ENCODE assay signal across 29 mouse cellular contexts in genomic region chr1:34862877-34863276, GRCm38 (mm10). TPM values are rescaled to one million over a fixed set of nuclear protein-coding genes. Genes with fewer than 3 reads are reported as not detected.
DNase-seq lines count a peak whose midpoint lies in the region; ATAC-seq and TF ChIP-seq lines count a peak whose summit lies in the region.
"Had no signal": no experiment of that assay in that cellular context is flagged by ENCODE, and none has a peak within 500 bp of the region (broad histone marks: within the 10 kb centered on the region; RNA-seq: fewer than 3 reads in every experiment).

No protein-coding gene starts in this region.

- no peak overlapping the region for H3K9ac ChIP-seq in kidney, embryonic 16.5 days (replicated peaks; ENCODE audit: low read length)
- H3K9ac ChIP-seq in lung, postnatal 0 days (replicated peaks; ENCODE audit: low read depth) = no peak overlapping the region
- H3K9ac ChIP-seq: embryonic facial prominence, embryonic 12.5 days; embryonic facial prominence, embryonic 15.5 days; forebrain, postnatal 0 days; heart, embryonic 12.5 days; heart, embryonic 15.5 days; hindbrain, embryonic 14.5 days had no signal

- H3K4me1 ChIP-seq in kidney, adult 2 months (ENCODE audit: control insufficient read depth, insufficient read depth, low read length) = peaks cover 23% of the 10 kb centered on the region
- H3K4me1 ChIP-seq in kidney, embryonic 16.5 days (ENCODE audit: insufficient read depth, low read length) = no peaks in the 10 kb centered on the region; the same call in 1 of the 2 replicates
- peaks cover 3% of the 10 kb centered on the region; the same call in 1 of the 2 replicates for H3K4me1 ChIP-seq in lung, postnatal 0 days (ENCODE audit: insufficient read depth, low read depth, low read length)
- H3K4me1 ChIP-seq: embryonic facial prominence, embryonic 12.5 days; embryonic facial prominence, embryonic 15.5 days had no signal

- no peak for TF ChIP-seq POLR2A in kidney, adult 2 months (IDR thresholded peaks at IDR 0.05; ENCODE audit: low read depth, low read length)

- TF ChIP-seq EP300 in lung, postnatal 0 days (IDR thresholded peaks at IDR 0.05) = no peak

- no peak overlapping the region for H3K4me2 ChIP-seq in kidney, embryonic 16.5 days (replicated peaks; ENCODE audit: low read depth, low read length)
- H3K4me2 ChIP-seq in lung, postnatal 0 days (replicated peaks; ENCODE audit: low read depth, low read length) = no peak overlapping the region
- H3K4me2 ChIP-seq: embryonic facial prominence, embryonic 12.5 days; embryonic facial prominence, embryonic 15.5 days; heart, embryonic 12.5 days; heart, embryonic 15.5 days; hindbrain, embryonic 14.5 days had no signal

- 0 out of 2 replicates have a peak overlapping the region, but pooled peaks have one; percentile 1 for H3K27ac ChIP-seq in kidney, adult 2 months (ENCODE audit: insufficient read depth, low read depth, low read length)
- no peak overlapping the region for H3K27ac ChIP-seq in kidney, embryonic 16.5 days (ENCODE audit: low read length)
- H3K27ac ChIP-seq in lung, postnatal 0 days (ENCODE audit: low read length) = 0 out of 2 replicates have a peak overlapping the region, but pooled peaks have one; percentile 43
- H3K27ac ChIP-seq: embryonic facial prominence, embryonic 12.5 days; embryonic facial prominence, embryonic 15.5 days; gastrocnemius, adult 2 months; heart, embryonic 15.5 days; hindbrain, embryonic 14.5 days; hindbrain, postnatal 0 days had no signal

- H3K27me3 ChIP-seq in kidney, adult 2 months (replicated peaks; ENCODE audit: control insufficient read depth, insufficient read depth, low read length) = no peaks in the 10 kb centered on the region
- no peaks in the 10 kb centered on the region for H3K27me3 ChIP-seq in kidney, embryonic 16.5 days (ENCODE audit: insufficient read depth, low read length)
- H3K27me3 ChIP-seq in lung, postnatal 0 days (replicated peaks; ENCODE audit: insufficient read depth, low read length) = no peaks in the 10 kb centered on the region
- H3K27me3 ChIP-seq: CH12.LX; embryonic facial prominence, embryonic 12.5 days; embryonic facial prominence, embryonic 15.5 days; heart, embryonic 12.5 days; heart, embryonic 15.5 days; Patski had no signal

- DNase-seq in heart, adult 11 months = peak; percentile 80
- no peak for DNase-seq in heart, postnatal 10 days
- DNase-seq in kidney, adult 2 months = peak; percentile 81
- no peak for DNase-seq in lung, postnatal 0 days (ENCODE audit: low spot score)
- DNase-seq in lung, postnatal 4 days = no peak
- no peak for DNase-seq in natural killer cell, adult 2 months (ENCODE audit: low spot score in 2 of 2)
- DNase-seq: adrenal gland, postnatal 10 days; B cell, adult 2 months; cerebellum, adult 11 months; cerebellum, adult 2 months; cerebellum, adult 9-11 months; cerebellum, postnatal 25 days; forebrain, postnatal 0 days; gastrocnemius, adult 2 months; gastrocnemius, postnatal 14 days; heart, adult 18-20 months; heart, postnatal 14 days; heart, postnatal 4 days had no signal

- ATAC-seq in kidney, embryonic 16.5 days (ENCODE audit: low FRiP score, low TSS enrichment) = no peak
- ATAC-seq in lung, postnatal 0 days = no peak
- ATAC-seq: forebrain, embryonic 14.5 days; forebrain, postnatal 0 days; hindbrain, postnatal 0 days; Patski had no signal

- no peaks in the 10 kb centered on the region for H3K9me3 ChIP-seq in kidney, embryonic 16.5 days (ENCODE audit: low read length)
- no peaks in the 10 kb centered on the region for H3K9me3 ChIP-seq in lung, postnatal 0 days (ENCODE audit: low read length)
- H3K9me3 ChIP-seq: embryonic facial prominence, embryonic 12.5 days; embryonic facial prominence, embryonic 15.5 days; G1E; heart, embryonic 12.5 days; heart, embryonic 15.5 days had no signal

- intact Hi-C loops in heart, postnatal 10 days (cut with DNase I) = loop anchor here (10.0 kb wide), 1 partner anchor 218 kb away; no protein-coding TSS in a partner anchor

- 70% methylated on average over 13 of the region's 13 CpGs for WGBS in kidney, adult 2 months
- WGBS in kidney, embryonic 16.5 days = 91% methylated on average over 13 of the region's 13 CpGs
- 97% methylated on average over 13 of the region's 13 CpGs for WGBS in lung, postnatal 0 days

- TF ChIP-seq CTCF in kidney, adult 2 months (conservative IDR thresholded peaks at IDR 0.05; ENCODE audit: insufficient read depth, insufficient read length, low read depth, low read length) = no peak
- TF ChIP-seq CTCF in lung, postnatal 0 days (IDR thresholded peaks at IDR 0.05) = no peak

- H3K36me3 ChIP-seq in kidney, adult 2 months (ENCODE audit: control insufficient read depth, insufficient read depth, low read length) = no peaks in the 10 kb centered on the region; the same call in 1 of the 2 replicates
- peaks cover 20% of the 10 kb centered on the region for H3K36me3 ChIP-seq in kidney, embryonic 16.5 days (ENCODE audit: insufficient read depth, low read length)
- H3K36me3 ChIP-seq in lung, postnatal 0 days (ENCODE audit: insufficient read depth, low read length) = no peaks in the 10 kb centered on the region; the same call in 1 of the 2 replicates
- H3K36me3 ChIP-seq: embryonic facial prominence, embryonic 12.5 days had no signal

- H3K4me3 ChIP-seq in kidney, adult 2 months (ENCODE audit: insufficient read depth, low read depth, low read length) = no peak overlapping the region
- H3K4me3 ChIP-seq in kidney, embryonic 16.5 days (ENCODE audit: low read length) = no peak overlapping the region
- H3K4me3 ChIP-seq in lung, postnatal 0 days (ENCODE audit: low read depth, low read length) = no peak overlapping the region
- H3K4me3 ChIP-seq: embryonic facial prominence, embryonic 12.5 days; embryonic facial prominence, embryonic 15.5 days; gastrocnemius, adult 2 months; heart, embryonic 12.5 days; heart, embryonic 15.5 days had no signal

RNA-seq across cellular contexts. Expression of gene Plekhb2, which starts 13.1 kb away (rescaled TPM):
- total RNA-seq in heart, postnatal 10 days (2021) = 10 to 100 TPM; 66.9 to 72.3 TPM
- polyA plus RNA-seq in kidney, adult 2 months (2012; rRNA removed) = 195 and 227 TPM in 2 replicates
- 53.2 and 58.0 TPM in 2 replicates for polyA plus RNA-seq in kidney, embryonic 16.5 days (2015; fragmentation: Nextera tagmentation; extraction: Ambion mirVana)
- polyA plus RNA-seq in lung, postnatal 0 days (2015; fragmentation: Nextera tagmentation; extraction: Ambion mirVana) = 71.1 and 79.8 TPM in 2 replicates

RNA-seq across cellular contexts. Expression of gene Fam168b, which starts 20.0 kb away (rescaled TPM):
- 10 to 100 TPM; 72.6 to 78.1 TPM for total RNA-seq in heart, postnatal 10 days (2021)
- polyA plus RNA-seq in kidney, adult 2 months (2012; rRNA removed) = 236 and 254 TPM in 2 replicates
- 69.1 and 83.2 TPM in 2 replicates for polyA plus RNA-seq in kidney, embryonic 16.5 days (2015; fragmentation: Nextera tagmentation; extraction: Ambion mirVana)
- 29.3 and 31.8 TPM in 2 replicates for polyA plus RNA-seq in lung, postnatal 0 days (2015; fragmentation: Nextera tagmentation; extraction: Ambion mirVana)

Comparison
In these comparisons a context has a peak if more than half of its experiments do, and no peak if none do; other contexts are left out.
1. DNase-seq: peak in heart, adult 11 months (single experiment) and kidney, adult 2 months (single experiment); none in heart, postnatal 10 days (0 of 2), lung, postnatal 0 days (single experiment), lung, postnatal 4 days (0 of 2) and natural killer cell, adult 2 months (0 of 2).